8 mouse cellular contexts compared by ENCODE assay signal in genomic region chr17:66450526-66451070, GRCm38 (mm10). TPM values are rescaled to one million over a fixed set of nuclear protein-coding genes. Genes with fewer than 3 reads are reported as not detected.
DNase-seq lines count a peak whose midpoint lies in the region; ATAC-seq and TF ChIP-seq lines count a peak whose summit lies in the region.

No protein-coding gene starts in this region.

- no peak overlapping the region for H3K27ac ChIP-seq in heart, embryonic 14.5 days (replicated peaks in 1 of 2; ENCODE audit: control insufficient read depth in 1 of 2, insufficient read depth in 1 of 2, low read depth in 2 of 2, low read length in 2 of 2)
- no peak overlapping the region for H3K27ac ChIP-seq in forebrain, postnatal 0 days (ENCODE audit: low read depth, low read length)
- peak overlapping the region; percentile 96; the same call in 1 of the 2 replicates for H3K27ac ChIP-seq in midbrain, embryonic 13.5 days

- H3K4me3 ChIP-seq in heart, embryonic 14.5 days (ENCODE audit: control insufficient read depth in 1 of 2, insufficient read depth in 1 of 2, low read depth in 1 of 2, low read length in 2 of 2) = peak overlapping the region; percentile 67 to 78
- H3K4me3 ChIP-seq in forebrain, postnatal 0 days (ENCODE audit: low read depth, low read length) = peak overlapping the region; percentile 87
- H3K4me3 ChIP-seq in midbrain, embryonic 13.5 days (replicated peaks) = peak overlapping the region; percentile 90

- H3K4me2 ChIP-seq in heart, embryonic 14.5 days (ENCODE audit: low read length) = peak overlapping the region; percentile 100
- H3K4me2 ChIP-seq in forebrain, postnatal 0 days (ENCODE audit: low read depth) = peak overlapping the region; percentile 95
- peak overlapping the region; percentile 94 for H3K4me2 ChIP-seq in midbrain, embryonic 13.5 days (replicated peaks)

- no peaks in the 10 kb centered on the region for H3K9me3 ChIP-seq in heart, embryonic 14.5 days (ENCODE audit: control insufficient read depth, low read length)
- H3K9me3 ChIP-seq in forebrain, postnatal 0 days (ENCODE audit: low read length) = no peaks in the 10 kb centered on the region
- H3K9me3 ChIP-seq in midbrain, embryonic 13.5 days = no peaks in the 10 kb centered on the region

- no peaks in the 10 kb centered on the region for H3K36me3 ChIP-seq in heart, embryonic 14.5 days (ENCODE audit: control insufficient read depth, insufficient read depth, low read length)
- H3K36me3 ChIP-seq in forebrain, postnatal 0 days (ENCODE audit: insufficient read depth) = no peaks in the 10 kb centered on the region
- H3K36me3 ChIP-seq in midbrain, embryonic 13.5 days = no peaks in the 10 kb centered on the region

- no peak for DNase-seq in heart, adult 18-20 months
- DNase-seq in MN1 (ENCODE audit: low spot score) = peak; percentile 43
- no peak for DNase-seq in forebrain, postnatal 0 days
- no peak for DNase-seq in layer of hippocampus, postnatal 36 days
- DNase-seq in layer of hippocampus, adult 9-11 months = no peak

- no peak for ATAC-seq in heart, embryonic 14.5 days (ENCODE audit: insufficient number of reproducible peaks, insufficient read depth, low FRiP score, low read depth)
- no peak for ATAC-seq in forebrain, postnatal 0 days
- ATAC-seq in midbrain, embryonic 13.5 days = no peak
- ATAC-seq in frontal cortex, adult (ENCODE audit: low TSS enrichment) = no peak

- 6% methylated on average over 18 of the region's 18 CpGs for WGBS in heart, embryonic 14.5 days
- 4% methylated on average over 18 of the region's 18 CpGs for WGBS in forebrain, postnatal 0 days
- 2% methylated on average over 18 of the region's 18 CpGs for WGBS in midbrain, embryonic 13.5 days

- H3K27me3 ChIP-seq in heart, embryonic 14.5 days (ENCODE audit: control insufficient read depth, insufficient read depth, low read length) = peaks cover 23% of the 10 kb centered on the region; the same call in 1 of the 2 replicates
- H3K27me3 ChIP-seq in forebrain, postnatal 0 days (ENCODE audit: insufficient read depth, low read length) = no peaks in the 10 kb centered on the region
- H3K27me3 ChIP-seq in midbrain, embryonic 13.5 days = no peaks in the 10 kb centered on the region

- TF ChIP-seq CTCF in forebrain, postnatal 0 days (IDR thresholded peaks at IDR 0.05; ENCODE audit: low read depth) = no peak

- H3K4me1 ChIP-seq in heart, embryonic 14.5 days (ENCODE audit: control insufficient read depth in 2 of 2, insufficient read depth in 2 of 2, low read length in 2 of 2) = peaks cover 7 to 16% of the 10 kb centered on the region in 2 experiments; a peak in 3 of 4 replicates
- H3K4me1 ChIP-seq in forebrain, postnatal 0 days (ENCODE audit: insufficient read depth) = peaks cover 26% of the 10 kb centered on the region
- H3K4me1 ChIP-seq in midbrain, embryonic 13.5 days (replicated peaks) = peaks cover 42% of the 10 kb centered on the region

- 0 out of 2 replicates have a peak overlapping the region, but pooled peaks have one; percentile 74 for H3K9ac ChIP-seq in heart, embryonic 14.5 days (ENCODE audit: low read length)
- H3K9ac ChIP-seq in forebrain, postnatal 0 days = peak overlapping the region; percentile 85; the same call in 1 of the 2 replicates
- H3K9ac ChIP-seq in midbrain, embryonic 13.5 days (replicated peaks) = peak overlapping the region; percentile 98

RNA-seq across cellular contexts. Expression of gene Mtcl1, which starts 1.0 kb away (rescaled TPM):
- 1.0 and 1.1 TPM in 2 replicates for polyA plus RNA-seq in heart, embryonic 14.5 days (2014; fragmentation: Nextera tagmentation; extraction: Ambion mirVana)
- total RNA-seq in heart, adult 18-20 months (2021) = 1 to 10 TPM; 4.3 to 4.9 TPM
- total RNA-seq in forebrain, postnatal 0 days (2014; rRNA removed) = 21.4 and 25.7 TPM in 2 replicates
- 6.7 and 8.5 TPM in 2 replicates for polyA plus RNA-seq in forebrain, postnatal 0 days (2015; fragmentation: Nextera tagmentation; extraction: Ambion mirVana)
- polyA plus RNA-seq in midbrain, embryonic 13.5 days (2015; fragmentation: Nextera tagmentation; extraction: Ambion mirVana) = 50.0 and 56.8 TPM in 2 replicates
- total RNA-seq in layer of hippocampus, postnatal 36 days (2021) = 10 to 100 TPM; 39.8 to 42.8 TPM
